In the genomic region with DNA sequence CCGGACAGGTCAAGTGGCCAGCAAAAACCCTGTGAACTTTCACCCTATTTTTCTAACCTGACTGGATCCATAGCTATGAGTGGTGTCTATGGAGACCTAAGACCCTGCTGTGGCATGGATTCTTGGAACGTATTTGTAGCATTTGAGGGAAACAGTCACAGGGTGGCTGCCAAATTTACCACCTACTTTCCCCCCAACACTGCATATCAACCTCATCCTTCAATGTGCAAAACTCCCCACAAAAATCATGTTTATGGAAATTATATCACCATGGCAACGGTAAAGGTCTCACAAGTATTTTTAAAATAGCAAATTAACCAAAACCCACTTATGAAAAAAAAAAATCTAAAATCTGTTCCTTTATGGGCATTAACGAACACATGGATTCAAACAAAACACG, we compare ENCODE assay signal across 19 mouse cellular contexts. TPM values are rescaled to one million over a fixed set of nuclear protein-coding genes. Genes with fewer than 3 reads are reported as not detected.
DNase-seq lines count a peak whose midpoint lies in the region; ATAC-seq and TF ChIP-seq lines count a peak whose summit lies in the region.
"Had no signal": no experiment of that assay in that cellular context is flagged by ENCODE, and none has a peak within 500 bp of the region (broad histone marks: within the 10 kb centered on the region; RNA-seq: fewer than 3 reads in every experiment).

No protein-coding gene starts in this region.

- TF ChIP-seq CTCF in left cerebral cortex, adult 2 months (IDR thresholded peaks at IDR 0.05): no peak

- intact Hi-C loops in left cerebral cortex, adult 2 months (cut with DNase I): loop anchor here (1.0 to 2.0 kb wide), 2 partner anchors 20 to 44 kb away; no protein-coding TSS in a partner anchor
- intact Hi-C loops in left cerebral cortex, postnatal 4 days (cut with DNase I): no loop called here

- peak; percentile 28 for ATAC-seq in frontal cortex, adult (ENCODE audit: low TSS enrichment)
- ATAC-seq: activated CD4-positive, CD25-positive, alpha-beta regulatory T cell, adult 4 months; forebrain, embryonic 16.5 days; Patski had no signal

- H3K27ac ChIP-seq in left cerebral cortex, adult 2 months: peak overlapping the region; percentile 83
- H3K27ac ChIP-seq: embryonic facial prominence, embryonic 10.5 days; heart, embryonic 13.5 days; hindbrain, embryonic 15.5 days had no signal

- DNase-seq in frontal cortex, postnatal 36 days (ENCODE audit: low spot score in 2 of 2): no peak
- DNase-seq in left cerebral cortex, adult 2 months (ENCODE audit: extremely low spot score in 1 of 2, low spot score in 2 of 2): no peak
- DNase-seq in left cerebral cortex, postnatal 4 days: no peak
- peak; percentile 49 for DNase-seq in layer of hippocampus, adult 9-10 months (ENCODE audit: low spot score)
- no peak for DNase-seq in kidney, postnatal 25 days
- DNase-seq: adrenal gland, postnatal 14 days; cerebellum, adult 18-20 months; cerebellum, adult 9-11 months; cerebellum, postnatal 36 days; gastrocnemius, postnatal 36 days; heart, adult 11 months; heart, postnatal 36 days had no signal

- no peak overlapping the region for H3K4me3 ChIP-seq in left cerebral cortex, adult 2 months
- H3K4me3 ChIP-seq: embryonic facial prominence, embryonic 10.5 days; heart, embryonic 13.5 days; hindbrain, embryonic 15.5 days had no signal

RNA-seq across cellular contexts. Expression of a gene that starts 18.9 kb away (rescaled TPM):
- total RNA-seq in left cerebral cortex, adult 2 months (2021): 100 to 1,000 TPM; 166 to 167 TPM
- 10 to 100 TPM; 86.3 to 98.1 TPM for total RNA-seq in left cerebral cortex, postnatal 4 days (2021)
